Comparison of ENCODE assay signal across 22 mouse cellular contexts in genomic region chr13:103015131-103015750, GRCm38 (mm10).
DNase-seq lines count a peak whose midpoint lies in the region; TF ChIP-seq lines count a peak whose summit lies in the region.
"Had no signal": no experiment of that assay in that cellular context is flagged by ENCODE, and none has a peak within 500 bp of the region (broad histone marks: within the 10 kb centered on the region; RNA-seq: fewer than 3 reads in every experiment).

No protein-coding gene starts in this region.

- no peak for TF ChIP-seq POLR2A in testis, adult 2 months (IDR thresholded peaks at IDR 0.05; ENCODE audit: control insufficient read depth, low read depth, low read length)

- H3K4me3 ChIP-seq in layer of hippocampus, adult 2 months = no peak overlapping the region
- H3K4me3 ChIP-seq in testis, adult 2 months (ENCODE audit: control insufficient read depth, low read depth, low read length) = no peak overlapping the region
- H3K4me3 ChIP-seq: forebrain, embryonic 13.5 days; intestine, embryonic 15.5 days; kidney, embryonic 15.5 days; liver, embryonic 13.5 days; midbrain, embryonic 10.5 days; neural tube, embryonic 13.5 days had no signal

- H3K27me3 ChIP-seq in testis, adult 2 months (ENCODE audit: control insufficient read depth, insufficient read depth, low read length) = no peaks in the 10 kb centered on the region
- H3K27me3 ChIP-seq: forebrain, embryonic 13.5 days; intestine, embryonic 15.5 days; kidney, embryonic 15.5 days; liver, embryonic 13.5 days; neural tube, embryonic 13.5 days; Patski had no signal

- peak overlapping the region; percentile 67 for H3K27ac ChIP-seq in layer of hippocampus, adult 2 months
- peak overlapping the region; percentile 32; the same call in 1 of the 2 replicates for H3K27ac ChIP-seq in testis, adult 2 months (ENCODE audit: control insufficient read depth, insufficient read depth, low read depth, low read length)
- H3K27ac ChIP-seq: forebrain, embryonic 13.5 days; hindbrain, embryonic 14.5 days; intestine, embryonic 15.5 days; kidney, embryonic 15.5 days; liver, embryonic 13.5 days; midbrain, embryonic 10.5 days; neural tube, embryonic 13.5 days had no signal

- no peaks in the 10 kb centered on the region for H3K36me3 ChIP-seq in testis, adult 2 months (ENCODE audit: control insufficient read depth, insufficient read depth, low read length)
- H3K36me3 ChIP-seq: intestine, embryonic 15.5 days; kidney, embryonic 15.5 days; liver, embryonic 13.5 days; midbrain, embryonic 10.5 days; neural tube, embryonic 13.5 days had no signal

- peak; percentile 90 for DNase-seq in heart, adult 11 months
- DNase-seq in heart, postnatal 25 days (ENCODE audit: low spot score) = no peak
- DNase-seq in layer of hippocampus, adult 2 months (ENCODE audit: low spot score in 2 of 2) = no peak
- no peak for DNase-seq in layer of hippocampus, postnatal 14 days (ENCODE audit: low spot score in 2 of 2)
- no peak for DNase-seq in testis, postnatal 10 days (ENCODE audit: low spot score)
- DNase-seq in right cerebral cortex, postnatal 36 days (ENCODE audit: low spot score in 2 of 2) = no peak
- no peak for DNase-seq in cerebellum, postnatal 36 days
- DNase-seq: B cell, adult 2 months; cerebellum, postnatal 14 days; gastrocnemius, postnatal 36 days; left cerebral cortex, postnatal 4 days; liver, embryonic 13.5 days; right cerebral cortex, postnatal 25 days; thymus, postnatal 4 days had no signal

- intact Hi-C loops in heart, postnatal 25 days (cut with DNase I) = no loop called here

- H3K4me1 ChIP-seq in testis, adult 2 months (ENCODE audit: control insufficient read depth, insufficient read depth, low read length) = no peaks in the 10 kb centered on the region
- H3K4me1 ChIP-seq: intestine, embryonic 15.5 days; liver, embryonic 13.5 days; neural tube, embryonic 13.5 days had no signal

- no peak for TF ChIP-seq CTCF in layer of hippocampus, adult 2 months (conservative IDR thresholded peaks at IDR 0.05)
- no peak for TF ChIP-seq CTCF in testis, adult 2 months (IDR thresholded peaks at IDR 0.05; ENCODE audit: control insufficient read depth, insufficient read depth, insufficient replicate concordance, low read depth, low read length)
